Mouse (Mus musculus) cerebellum, postnatal 36 days (tissue): Measurements from ENCODE around the gene Ccdc180.

Experiments used
- DNase-seq, 2 experiments: peaks; one replicate each; pipeline ENCODE4 v3.0.0; 2021 to 2022; ENCODE audit warnings: mixed read lengths in 2 of 2

Gene Ccdc180

DNA sequence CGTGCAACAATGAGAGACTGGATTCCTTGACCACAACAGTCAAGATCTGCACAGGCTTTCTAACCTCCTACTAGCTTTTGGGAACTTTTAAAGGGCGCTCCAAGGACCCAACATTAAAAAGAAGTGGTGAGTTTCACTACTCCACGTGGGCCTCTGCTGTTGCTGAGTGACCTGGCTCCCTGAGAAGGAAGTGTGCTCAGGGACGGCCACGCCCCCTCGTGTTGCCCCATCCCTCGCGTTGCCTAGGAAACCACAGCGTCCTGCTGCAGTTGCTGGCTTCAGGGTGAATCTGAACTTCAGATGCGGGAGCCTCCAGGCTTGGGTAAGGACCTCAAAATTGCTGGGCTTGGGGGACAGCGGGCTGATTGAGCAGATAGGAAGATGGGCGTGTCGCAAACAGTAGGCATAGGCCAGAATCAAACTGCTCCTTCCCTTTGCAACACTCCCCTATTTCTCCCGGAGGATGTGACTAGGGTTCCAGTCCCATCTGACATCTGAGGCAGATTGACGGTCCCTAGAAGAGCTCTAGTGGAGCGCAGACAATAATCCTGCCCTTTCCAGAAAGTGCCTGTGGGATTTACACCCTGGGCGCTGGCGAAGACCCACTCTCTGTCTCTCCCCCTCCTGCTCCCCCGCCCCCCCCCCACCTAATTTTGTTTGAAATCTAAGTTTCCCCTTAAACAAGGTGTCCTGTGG lies at the start of gene Ccdc180:
TSS of gene Ccdc180 (plus strand) at position 238 of the 696 bp plus-strand sequence.
- DNase-seq: no peak

DNA sequence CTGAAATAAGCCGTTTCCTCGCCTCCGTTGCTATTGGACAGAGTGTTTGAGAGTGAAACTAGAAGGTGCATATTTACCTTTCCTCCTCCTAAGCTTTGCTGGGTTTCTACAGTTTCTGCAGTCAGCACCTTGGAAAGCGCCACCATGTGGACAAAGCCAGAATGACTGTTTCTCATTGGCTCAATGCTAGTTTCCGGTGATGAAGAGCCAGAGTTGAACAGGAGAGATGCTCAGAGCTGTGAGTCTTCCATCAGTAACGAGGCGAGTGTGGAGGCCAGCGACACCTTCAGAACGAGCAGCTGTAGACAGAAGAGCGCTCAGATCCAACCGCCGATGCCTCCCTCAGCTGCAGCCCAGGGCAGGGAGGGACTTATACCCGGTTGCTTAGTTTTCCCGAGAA lies 45.7 kb upstream of the Ccdc180 start:
- peak; percentile 31 to 42 for DNase-seq

DNA sequence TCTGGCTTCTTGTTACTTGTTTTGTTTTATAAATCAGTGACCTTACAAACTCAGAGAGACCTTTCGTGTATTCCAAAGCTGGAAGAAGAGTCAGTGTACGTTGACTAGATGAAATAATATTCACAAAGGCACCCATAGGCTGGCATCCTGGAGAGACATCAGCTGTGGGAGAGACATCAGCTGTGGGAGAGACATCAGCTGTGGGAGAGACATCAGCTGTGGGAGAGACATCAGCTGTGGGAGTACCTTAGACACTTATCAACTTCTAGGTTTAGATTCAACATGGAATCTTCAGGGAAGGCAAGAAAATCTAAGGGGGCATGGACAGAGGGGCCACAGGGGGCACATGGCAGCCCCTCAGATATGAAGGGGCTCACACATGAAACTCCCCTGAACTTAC lies 43.8 kb upstream of the Ccdc180 start:
- no peak for DNase-seq

DNA sequence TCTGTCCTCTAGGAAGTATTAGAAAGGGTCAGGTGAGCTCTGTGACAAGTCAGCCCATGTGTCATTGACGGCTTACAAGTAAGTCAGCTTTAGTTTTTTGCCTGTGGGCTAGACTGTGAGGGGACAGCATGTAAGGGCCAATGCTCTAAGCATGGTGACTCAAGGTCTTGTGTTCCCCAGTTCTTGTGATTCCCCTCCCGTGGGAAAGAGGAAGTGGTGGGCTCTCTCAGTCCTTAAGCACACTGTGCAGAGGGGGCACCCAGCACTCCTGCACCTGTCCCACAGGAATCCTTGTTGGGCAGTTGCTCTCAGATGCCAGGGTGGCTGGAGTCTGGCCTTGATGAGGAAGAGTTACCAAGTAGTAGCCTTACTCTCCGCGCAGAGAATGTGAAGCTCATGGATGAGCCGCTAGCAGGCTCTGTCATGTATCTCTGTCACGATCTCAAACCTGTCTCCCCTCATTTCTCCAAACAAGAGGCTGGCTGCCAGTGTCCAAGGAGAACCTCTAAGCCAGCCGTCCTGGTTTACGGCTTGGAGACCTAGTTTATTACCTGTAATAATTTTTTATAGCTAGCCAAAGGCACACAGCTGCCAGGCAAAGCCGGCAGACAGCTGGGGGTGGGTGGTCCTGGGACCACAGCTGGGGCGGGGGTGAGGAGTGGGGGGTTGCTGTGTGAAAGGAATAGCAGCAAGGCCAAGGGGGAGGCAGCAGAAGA lies 41.8 kb upstream of the Ccdc180 start, which contains the start of gene Stra6l:
TSS of gene Stra6l (plus strand) at position 556 of the 716 bp plus-strand sequence.
- no peak for DNase-seq

DNA sequence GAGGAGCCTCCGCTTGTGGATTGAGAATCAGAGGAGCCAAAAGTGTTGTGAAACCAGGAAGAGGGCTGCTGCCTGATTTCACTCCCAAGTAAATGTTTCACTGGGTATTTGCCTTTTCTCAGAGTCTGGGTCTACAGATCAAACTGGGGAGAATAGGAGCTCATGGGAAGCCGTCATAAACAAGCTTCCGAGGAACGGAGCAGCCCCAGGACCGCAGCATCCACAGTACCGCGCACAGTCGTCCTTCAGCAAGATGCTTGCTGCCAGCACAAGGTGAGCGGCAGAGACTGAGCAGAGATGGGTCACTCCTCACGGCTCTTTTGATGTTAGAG lies 41.3 kb upstream of the Ccdc180 start:
- DNase-seq: no peak

DNA sequence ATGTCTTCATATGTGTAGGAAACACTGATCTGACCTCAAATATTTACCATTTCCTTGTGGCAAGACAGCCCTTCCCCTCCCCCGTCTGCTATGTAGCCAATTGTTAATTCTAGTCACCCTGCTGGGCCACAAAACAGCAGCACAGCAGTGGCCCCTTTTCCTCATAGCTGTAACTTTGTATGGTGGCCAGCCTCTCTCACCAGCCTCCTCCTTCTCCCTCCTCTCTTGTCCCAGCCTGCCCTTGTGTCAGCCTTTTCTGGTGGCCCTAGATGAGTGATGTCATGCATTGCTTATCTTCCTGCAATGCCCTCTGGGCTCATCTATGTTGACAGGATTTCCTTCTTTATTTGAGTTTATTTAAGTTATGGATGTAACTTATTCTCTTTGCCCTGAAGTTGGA lies 40.7 kb upstream of the Ccdc180 start:
- DNase-seq: no peak

DNA sequence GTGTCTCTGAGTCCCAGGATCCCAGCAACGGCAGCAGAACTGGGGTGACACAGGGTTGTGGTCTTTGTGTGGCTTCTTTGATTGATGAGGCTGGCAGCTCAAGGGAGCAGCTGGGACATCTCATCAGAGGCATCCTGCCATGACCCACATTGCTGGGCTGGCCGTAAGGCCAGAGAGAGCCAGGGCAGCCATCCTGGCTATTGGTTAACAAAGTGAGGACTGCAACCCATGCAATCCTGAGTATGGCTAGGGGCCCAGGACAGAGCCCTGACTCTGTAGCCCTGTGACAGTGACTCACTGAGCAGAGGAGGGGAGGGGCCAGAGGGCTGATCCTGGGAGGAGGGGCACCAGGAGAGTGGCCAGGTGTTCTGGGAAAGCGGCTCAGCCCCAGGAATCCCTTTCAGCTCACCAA lies 38.5 kb upstream of the Ccdc180 start:
- no peak for DNase-seq

DNA sequence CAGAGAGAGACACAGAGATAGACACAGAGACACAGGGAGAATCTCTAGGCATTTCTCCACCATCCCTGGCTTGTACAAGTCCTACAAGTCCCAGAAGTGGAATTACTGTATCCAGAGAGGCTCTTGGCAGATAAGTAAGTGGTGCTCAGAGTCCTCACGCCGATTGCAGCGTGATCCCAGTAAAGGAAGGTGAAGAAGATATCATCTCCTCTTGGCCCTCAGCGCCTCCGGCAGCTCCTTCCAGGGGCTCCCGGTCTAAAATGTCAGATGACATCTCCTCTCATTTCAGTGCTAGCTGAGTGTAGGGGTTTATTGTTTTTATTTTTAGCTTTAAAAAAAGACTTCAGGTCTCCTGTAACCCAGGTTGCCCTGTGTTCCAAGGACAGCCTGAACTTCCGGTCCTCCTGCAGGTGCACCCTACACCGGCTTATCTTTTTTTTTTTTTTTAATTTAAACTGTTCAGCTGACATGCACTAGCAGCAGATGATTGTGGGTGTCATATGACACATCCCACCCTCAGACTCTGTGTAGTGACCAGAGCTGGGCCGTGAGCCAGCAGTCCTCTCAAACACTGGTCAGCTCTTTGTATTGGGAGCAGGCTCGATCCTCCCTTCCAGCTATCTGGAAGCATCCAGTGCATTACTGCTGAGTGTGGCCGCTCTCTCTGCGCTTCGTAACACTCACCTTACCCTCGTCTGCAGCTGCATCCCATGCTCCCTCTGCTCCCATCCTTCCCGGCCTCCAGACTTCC lies 36.4 kb upstream of the Ccdc180 start:
- DNase-seq: no peak

DNA sequence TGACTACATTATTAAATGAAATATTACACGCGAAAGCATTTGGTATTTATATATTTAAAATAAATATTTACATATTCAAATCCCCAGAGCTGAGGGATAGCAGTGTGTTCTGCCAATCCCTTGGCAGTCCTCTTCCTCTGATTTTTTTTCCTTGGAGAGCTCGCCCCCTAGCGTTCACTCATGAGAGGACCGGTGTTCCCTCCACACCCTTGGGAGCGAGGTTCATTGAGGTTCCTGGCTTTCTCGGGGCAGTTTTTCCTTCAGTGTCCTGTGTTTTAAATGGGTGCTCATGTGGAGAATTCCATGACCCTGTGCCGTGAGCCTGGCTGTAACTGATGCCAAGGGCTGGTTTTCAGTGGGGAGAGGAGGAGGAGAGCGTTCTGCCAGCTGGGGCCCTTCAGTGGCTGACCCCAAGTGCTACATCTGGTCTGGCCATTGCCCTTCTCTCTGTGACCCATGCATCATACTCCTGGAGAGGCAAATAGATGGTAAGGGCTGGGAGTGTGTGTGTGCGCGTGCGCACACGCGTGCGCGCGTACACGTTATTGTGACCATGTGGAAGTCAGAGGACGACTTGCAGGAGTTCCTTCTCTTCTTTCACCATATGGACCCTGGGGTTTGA lies 34.2 kb upstream of the Ccdc180 start:
- DNase-seq: peak; percentile 79 to 83

DNA sequence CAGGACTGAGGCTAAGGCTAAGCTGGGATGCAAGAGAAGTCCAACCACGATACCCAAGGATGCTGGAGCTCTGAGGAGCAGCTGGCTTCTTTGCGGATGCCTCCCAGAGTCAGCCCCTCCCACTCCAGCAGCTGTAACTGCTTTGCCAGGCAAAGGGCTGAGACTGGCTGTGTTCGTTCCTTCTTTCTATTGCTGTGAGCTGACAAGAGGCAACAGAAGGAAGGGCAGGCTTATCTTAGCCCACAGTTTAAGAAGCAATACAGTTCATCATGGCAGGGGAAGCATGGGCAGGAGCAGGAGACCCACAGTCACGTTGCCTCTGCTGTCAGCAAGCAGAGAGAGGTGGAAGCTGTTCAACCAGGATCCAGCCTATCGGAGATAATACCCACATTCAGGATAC lies 28.9 kb upstream of the Ccdc180 start:
- DNase-seq: no peak

DNA sequence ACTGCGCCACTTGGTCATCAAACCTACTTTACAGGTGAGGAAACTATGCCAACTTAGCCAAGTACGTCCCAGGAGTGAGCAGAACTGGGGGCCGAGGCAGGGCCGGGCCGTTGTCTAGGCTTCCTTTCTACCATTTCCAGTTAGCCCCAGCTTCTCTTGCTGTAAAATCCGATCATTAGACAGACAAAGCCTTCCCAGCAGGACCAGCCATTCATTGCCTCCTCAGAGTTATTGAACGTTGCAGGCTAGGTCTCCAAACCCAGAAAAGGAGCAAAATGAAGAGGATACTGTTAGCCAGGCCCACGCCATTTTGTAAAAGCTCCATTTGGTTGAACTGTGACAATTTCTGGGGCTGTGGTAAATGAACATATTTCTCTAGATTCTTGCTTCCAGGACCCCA lies 22.7 kb upstream of the Ccdc180 start:
- no peak for DNase-seq

DNA sequence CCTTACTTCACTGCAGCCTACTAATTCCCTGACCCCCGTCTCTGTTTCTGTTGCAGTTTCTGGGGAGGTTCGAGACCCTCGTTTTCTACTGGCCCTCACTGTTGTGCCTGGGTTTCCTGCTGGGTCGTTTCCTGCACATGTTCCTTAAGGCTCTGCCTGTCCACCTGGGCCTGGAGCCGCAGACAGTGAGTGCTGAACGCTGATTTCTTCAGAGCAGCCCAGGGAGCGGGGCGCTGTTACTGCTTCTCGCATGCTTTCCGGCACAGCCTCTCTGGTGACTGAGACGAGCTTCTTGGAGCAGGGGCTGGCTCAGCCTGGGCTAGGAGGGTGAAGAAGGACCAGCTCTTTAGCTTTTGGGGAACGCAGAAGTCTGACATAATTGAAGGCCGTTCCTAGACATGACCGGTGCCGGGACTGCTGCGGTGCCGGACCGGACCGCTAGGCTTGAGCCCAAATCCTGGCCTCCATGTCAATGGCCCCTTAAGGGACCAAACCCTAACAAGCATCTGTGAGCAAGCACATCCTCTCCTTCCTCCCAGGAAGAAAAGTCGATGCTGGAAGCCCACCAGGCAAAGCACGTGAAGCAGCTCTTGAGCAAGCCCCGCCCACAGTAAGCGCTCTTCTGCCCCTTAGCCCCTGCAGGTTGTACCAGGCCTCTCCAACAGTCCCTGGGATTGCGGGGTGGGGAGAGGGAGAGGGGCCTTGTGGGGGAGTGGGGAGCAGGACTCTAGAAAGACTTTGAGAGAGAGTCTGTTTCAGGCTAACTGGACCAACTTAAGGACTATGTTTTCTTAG lies 20.9 kb upstream of the Ccdc180 start:
- no peak for DNase-seq

DNA sequence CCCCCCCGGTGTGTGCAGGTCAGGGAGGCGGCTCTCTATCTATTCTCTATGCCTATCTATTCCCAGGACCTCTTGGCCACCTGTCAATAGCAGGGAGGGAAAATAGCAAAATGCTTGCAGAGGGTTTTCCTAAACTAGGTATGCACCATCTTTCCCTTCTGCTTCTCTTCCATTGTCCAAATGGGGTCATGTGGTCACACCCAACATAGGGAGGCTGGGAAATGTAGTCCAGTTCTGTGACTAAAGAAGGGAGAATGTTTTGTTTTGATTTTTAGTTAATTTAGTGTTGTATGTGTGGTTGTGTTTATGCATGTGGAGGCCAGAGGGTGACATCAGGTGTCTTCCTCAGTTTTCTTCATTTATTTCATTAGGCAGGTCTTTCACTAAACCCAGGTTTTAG lies 18.0 kb upstream of the Ccdc180 start:
- DNase-seq: no peak

DNA sequence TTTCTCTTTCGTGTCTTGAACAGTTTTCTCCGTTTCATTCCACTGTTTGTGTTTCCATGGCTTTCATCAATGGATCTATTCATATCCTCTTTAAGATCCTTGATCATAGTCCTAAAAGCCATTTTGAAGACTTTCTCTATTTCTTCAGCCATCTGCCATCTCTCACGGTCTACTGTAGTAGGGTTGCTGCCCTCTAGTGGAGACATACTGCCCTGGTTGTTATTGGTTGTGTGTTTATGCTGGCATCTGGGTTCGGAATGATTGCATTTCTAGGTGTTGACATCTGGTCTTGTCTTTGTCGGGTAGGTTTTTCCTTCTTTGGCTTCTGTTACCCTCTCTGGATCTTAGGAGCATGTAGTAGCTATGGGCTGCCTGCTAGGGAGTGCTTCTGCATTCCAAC lies 11.2 kb upstream of the Ccdc180 start:
- peak; percentile 14 to 35 for DNase-seq

DNA sequence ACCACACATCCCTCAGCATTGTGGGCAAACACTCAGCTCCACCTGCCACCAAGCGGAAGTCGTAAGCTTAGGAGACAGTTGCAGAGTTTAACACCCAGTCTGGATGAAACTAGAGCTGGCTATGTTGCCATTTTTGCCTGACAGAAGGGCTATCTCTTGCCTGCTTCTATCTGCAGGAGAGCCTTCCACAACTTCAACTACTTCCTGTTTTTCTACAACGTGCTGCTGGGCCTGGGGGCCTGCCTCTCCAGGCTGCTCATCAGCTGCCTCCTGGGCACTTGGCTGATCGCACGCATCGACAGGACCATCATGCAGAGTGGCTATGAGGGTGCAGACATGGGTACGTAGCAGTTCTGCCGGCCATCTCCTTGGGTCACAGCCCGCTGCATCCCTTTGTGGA lies 7.6 kb upstream of the Ccdc180 start:
- no peak for DNase-seq

DNA sequence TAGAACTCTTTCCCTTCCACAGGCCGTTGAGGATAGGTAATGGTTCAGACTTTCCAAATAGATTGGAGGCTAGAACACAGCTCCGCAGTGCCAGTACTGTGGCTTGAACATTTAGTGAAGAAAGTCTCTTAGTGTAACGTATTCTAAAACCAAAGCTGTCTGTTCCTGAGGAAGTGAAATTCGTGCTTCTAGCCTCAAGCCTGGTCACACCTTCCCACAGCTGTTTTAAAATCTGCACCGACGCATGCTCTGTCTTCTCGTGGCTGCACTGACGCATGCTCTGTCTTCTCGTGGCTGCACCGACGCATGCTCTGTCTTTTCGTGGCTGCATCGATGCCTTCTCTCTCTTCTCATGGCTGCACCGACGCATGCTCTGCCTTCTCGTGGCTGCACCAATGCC lies 6.9 kb upstream of the Ccdc180 start:
- DNase-seq: no peak

DNA sequence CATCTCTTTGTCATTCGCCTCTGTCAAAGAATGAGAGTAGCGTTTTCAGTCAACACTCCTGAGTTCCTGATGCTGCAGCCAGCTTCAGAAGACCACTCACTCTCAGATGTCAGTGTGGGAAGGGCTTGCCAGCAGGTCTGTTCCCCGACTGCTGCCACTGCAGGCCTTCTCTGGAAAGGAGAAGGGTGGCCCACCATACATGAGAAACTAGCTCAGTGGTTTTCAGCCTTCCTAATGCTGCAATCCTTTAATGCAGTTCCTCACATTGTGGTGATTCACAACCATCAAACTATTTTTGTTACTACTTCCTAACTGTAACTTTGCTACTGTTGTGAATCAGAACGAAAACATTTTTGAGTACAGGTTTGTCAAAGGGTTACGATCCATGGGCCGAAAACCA lies 616 bp upstream of the Ccdc180 start:
- DNase-seq: no peak

DNA sequence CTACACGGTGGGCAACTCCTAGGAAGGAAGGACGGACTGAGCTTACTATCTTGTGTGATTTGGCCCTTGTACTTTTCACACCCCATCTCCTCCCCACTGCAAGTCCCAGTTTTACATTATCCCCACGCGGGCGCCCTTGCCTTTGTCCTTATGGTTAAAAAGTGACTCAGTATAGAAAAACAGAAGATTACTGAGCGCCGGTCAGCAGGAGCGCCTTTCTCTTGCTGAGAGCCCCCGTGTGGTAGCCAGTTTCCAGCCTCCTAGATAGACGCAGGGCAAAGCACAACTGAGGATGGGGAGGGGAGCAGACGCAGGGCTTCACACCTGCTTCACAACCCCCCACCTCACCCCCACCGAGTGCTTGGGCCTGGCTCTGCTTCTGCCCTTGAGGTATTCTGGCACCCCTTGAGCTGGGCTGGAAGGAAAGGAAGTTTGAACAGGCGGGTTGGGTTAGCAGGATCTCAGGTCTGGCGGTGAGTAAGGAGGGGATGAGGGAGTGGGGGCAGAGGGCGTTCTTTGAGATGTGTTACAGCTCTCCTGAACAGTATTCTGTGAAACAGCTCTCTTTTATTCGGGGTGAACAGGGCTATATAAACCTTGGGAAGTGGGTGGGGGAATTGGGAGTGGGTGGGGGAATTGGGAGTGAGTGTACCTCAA lies 6.5 kb downstream of the Ccdc180 start:
- DNase-seq: no peak

DNA sequence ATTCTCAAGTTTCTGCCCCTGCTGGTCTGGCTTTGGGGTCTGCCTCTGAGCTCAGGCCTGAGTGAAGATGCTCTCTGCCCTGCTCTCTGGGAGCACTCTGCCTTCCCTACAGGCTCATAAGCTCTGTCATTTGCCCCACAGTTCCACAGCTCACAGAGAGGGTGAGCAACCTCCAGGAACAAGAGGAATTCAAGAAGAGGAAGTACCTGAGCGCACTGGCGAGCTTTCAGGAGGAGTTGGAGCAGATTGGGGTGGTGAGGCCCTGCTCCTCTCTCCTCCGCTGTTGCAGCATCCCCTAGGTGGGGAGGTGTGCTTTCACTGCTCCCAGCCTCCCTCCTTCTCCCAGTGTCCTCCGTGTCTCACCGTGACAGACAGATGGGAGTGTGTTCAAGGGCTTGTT lies 8.3 kb downstream of the Ccdc180 start:
- DNase-seq: no peak

DNA sequence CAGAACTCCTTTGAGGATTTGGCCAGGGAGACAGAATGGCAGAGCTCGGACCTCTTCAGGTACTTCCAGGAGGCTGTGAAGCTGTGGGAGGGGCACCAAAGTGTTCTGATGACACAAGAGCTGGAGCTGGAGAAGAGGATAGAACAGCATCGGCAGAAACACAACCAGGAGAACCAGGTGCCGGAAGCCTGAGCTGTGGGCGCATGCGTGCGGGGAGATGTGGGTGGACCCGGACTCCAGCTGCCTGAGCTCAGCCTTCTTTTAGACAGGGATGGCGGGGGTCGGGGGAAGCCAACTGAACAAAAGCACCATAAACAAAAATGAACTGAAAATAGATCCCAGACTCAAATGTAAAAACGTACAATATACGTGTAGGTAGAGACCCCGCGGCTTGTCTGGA lies 19.2 kb downstream of the Ccdc180 start:
- DNase-seq: no peak

DNA sequence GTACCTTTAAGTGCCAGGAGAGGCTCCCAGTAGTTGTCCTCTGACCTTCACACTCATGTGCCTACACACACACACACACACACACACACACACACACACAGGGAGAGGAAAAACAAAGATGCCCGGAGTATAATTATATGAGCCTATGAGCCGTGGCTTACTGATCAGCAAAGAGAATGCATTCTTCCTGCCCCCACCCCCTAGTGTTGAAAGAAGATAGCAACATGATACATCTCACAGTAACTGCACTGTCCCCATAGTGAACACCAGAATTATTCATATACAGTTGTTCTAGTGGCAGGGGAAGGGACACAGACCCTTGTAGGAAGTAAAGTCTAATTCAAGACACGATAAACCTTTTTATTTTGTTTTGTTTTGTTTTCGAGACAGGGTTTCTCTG lies 19.8 kb downstream of the Ccdc180 start:
- no peak for DNase-seq

DNA sequence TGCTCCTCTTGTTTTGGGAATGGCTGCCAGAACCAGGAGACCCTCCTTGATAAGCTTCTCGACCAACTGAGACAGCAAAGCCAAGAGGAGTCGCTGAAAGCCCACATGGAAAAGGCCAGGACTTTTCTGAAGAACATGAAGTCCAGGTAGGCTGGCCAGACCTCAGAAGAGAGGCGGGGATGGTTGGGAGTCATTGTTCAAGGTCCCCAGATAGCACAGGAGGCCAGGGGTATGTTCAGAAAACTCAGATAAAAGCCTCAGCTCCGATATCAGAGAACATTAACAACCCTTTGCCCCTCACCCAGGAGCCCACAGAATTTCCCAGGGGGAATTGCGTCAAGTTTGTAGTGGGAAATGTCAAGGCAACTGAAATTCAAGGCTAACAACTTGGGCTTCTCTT lies 21.2 kb downstream of the Ccdc180 start:
- no peak for DNase-seq
